Mouse (Mus musculus) frontal cortex, postnatal 14 days (tissue): ENCODE measurements around the gene Ywhab.

Experiments used
- DNase-seq, 2 experiments: peaks; one replicate each; pipeline ENCODE4 v3.0.0; 2022; ENCODE audit warnings: low spot score in 2 of 2

The Ywhab gene

DNA sequence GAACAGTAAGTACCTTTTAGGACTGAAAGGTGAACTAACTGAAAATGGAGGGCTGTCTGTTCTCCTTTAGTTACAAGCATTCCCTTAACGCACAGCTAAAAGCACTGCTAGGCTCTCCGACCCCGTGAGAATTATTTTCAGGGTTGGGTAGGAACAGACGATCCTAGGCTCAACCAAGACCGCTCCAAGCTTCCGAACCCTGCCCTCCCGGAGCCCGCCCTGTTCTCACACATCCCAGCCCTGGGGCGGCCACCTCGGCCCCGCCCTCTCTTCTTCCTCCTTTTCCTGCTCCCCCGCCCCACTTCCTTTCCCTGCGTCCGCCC, at the start of gene Ywhab:
TSS of gene Ywhab (plus strand) at position 307 of the 323 bp plus-strand sequence.
- DNase-seq, result no peak

DNA sequence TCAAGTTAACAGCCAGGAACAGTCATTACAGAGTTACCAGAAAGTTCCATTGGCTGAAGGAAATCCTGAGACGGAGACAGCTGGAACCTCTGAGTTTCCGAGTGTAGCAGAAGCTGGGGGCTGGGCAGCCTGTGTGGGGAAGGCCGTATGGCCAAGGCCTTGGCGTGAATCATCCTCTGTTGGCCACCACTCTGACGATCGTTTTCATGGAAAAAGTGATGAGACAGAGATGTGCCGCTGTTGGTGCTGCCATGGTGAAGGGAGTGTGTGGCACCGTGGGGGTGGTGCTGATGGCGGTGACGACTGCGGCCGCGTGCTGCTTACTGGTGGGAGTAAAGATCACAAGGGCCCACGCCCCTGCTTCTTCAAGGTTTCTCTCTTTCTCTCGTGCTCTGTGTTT, 48.5 kb upstream of the Ywhab start:
- no peak for DNase-seq

DNA sequence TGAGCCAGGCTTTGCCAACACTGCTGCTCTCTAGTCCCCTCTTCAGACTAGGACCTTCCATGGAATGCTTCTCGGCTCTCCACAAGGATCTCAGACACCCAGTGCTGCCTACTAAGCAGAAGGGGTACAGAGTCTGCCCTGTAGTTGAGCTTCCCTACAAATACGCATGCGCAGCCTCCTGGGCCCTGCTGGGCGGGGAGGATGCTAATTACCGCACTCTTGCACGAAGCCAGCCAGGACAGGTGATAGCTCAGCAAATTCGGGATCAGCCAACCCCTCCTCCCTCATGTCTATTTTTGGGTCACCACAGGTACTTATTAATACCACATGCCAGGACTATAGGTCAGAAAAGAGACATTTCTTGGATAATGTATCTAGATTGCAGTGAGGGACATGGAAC, 46.8 kb upstream of the Ywhab start:
- no peak for DNase-seq

DNA sequence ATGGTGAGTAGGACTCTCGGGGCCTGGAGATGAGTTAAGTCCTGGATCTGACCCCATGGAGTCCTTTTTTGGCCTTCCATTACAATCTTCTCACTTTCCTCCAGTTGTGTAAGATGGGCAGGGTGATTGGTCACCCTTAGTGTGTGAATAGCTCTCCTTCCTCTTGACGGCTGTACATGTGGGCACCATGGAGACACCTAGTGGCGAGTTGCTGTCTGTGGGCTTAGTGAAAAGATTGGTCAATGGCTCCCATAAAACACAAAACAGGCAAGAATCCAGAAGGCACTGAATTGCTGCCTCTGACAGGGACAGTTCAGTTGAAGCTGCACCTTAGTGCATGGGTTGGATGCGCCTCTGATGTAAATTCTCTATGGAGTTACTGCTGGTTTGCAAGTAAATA, 43.0 kb upstream of the Ywhab start:
- DNase-seq, result peak; percentile 29 to 49

DNA sequence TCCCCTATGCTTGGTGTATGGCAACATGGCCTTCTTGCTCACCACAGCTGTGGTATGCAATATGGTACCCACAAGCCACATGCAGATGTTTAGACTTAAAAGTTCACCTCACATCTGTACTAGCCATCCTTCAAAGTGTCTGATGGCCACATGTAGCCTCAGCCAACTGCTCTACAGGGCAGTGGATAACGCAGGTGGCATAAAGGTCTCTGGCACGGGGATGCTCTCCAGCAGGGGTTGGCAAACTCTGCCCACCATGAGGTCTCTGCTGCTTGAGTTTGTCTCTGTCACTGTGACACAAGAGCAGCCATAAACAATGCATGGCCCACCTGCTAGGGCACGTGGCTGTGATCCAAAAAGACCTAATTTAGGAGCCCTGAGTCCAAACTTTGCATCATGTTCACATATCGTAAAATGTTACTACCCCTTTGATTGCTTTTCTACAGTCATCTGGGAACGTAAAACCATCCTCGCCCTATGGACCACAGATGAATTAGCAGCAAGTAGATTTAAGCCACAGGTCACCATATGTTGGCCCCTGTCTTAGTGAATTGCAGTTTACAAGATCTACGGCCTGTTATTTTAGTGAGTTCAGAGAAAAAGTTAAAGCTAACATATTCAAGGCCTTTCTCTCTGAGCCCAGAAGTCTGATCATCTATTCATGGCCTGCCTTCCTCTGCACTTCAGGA, 41.0 kb upstream of the Ywhab start:
- DNase-seq, result no peak

DNA sequence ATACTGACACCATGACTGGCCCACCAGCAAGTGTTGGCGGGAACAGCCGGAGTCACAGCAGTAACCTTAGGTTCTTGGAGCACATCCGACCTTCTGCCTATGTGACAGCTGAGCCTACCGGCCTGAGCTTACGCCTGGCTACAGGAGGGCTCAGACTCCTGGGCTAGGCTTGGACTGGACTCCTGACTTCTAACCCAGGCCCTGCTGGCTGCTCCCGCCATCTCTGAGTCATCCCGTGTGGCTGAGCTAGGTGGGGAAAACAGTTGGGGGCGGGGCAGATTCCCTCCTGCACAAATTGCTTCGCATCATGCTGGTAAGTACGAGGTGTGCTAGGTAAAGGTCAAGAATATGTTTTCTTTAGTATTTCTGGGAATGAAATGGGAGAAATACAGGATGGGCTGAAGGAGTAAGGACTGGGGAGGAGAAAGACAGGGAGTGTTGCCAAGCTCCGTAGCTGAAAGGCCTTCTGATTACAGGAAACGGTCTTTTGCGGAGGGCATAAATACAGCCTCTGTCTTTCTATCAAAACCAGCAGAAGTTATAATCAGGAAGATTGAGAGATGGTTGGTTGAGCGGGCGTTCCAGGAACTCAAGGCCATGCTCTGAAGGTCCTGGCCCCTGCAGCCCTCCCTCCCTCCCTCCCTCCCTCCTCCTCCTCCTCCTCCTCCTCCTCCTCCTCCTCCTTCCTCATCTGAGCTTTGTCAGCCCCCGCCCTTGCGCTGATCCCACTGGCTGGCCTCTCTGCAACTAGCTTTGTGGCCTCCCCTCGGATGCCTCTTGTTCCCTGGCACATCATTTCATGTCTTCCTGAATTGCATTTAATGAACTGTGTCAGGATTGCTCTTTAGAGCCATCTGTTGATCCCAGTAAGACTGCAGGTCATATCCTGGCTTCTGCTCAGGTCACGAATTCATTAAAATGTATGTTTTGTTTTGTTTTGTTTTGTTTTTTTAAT, 29.9 kb upstream of the Ywhab start:
- no peak for DNase-seq

DNA sequence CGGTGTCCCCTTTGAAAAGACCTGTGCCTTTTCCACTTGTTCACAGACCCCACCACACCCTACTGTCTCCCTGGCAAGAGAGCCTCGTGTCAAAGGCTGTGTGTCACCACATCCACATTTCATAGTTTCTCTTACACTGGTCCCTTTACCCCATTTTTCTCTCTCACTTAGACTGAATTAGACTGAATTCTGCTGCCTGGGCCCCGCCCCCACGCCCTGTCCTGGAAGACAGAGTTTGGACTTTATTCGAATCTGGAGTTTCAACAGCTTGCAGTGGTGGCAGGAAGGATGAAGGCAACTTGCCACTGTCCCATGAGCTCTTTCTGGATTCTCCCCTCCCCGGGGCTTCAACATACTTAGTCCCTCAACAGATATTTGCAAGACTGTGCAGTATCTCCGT, 29.1 kb upstream of the Ywhab start:
- DNase-seq, result no peak

DNA sequence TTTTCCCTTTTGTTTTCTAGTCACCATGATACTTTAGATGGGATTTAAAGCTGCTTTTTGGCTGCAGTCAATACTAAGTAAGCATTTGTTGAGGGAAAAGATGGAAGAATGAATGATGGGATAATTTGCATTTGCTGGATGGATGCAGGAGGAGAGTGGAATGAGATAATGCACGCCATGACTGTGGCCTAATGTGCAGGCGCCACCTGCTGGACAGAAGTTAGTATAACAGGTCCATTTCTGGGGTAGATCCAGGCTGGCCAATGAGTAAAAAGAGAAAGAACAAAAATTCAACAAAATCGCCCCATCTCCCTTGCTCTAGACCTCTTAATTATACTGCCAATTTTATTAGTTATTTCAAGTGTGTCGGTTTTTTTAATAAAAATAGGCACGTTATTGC, 26.2 kb upstream of the Ywhab start:
- DNase-seq, result peak in 1 of 2 experiments; percentile 64

DNA sequence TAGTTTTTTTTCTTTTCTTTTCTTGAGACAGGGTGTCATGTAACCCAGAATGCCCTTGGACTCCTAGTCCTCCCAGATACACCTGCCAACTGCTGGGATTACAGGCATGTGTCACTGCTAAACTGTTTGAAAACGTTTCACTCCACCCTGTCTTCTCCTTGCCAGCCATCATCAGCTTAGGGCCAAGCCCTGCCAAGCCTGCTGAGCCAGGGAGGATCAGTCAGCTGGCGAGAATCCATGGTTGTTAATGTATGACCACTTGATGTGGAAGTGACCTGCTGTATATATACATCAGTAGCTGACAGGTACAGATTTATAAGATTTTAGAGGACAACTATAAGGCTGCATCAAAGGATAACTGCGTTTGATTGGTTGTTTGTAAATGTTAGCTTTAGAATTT, 24.4 kb upstream of the Ywhab start:
- DNase-seq, result no peak

DNA sequence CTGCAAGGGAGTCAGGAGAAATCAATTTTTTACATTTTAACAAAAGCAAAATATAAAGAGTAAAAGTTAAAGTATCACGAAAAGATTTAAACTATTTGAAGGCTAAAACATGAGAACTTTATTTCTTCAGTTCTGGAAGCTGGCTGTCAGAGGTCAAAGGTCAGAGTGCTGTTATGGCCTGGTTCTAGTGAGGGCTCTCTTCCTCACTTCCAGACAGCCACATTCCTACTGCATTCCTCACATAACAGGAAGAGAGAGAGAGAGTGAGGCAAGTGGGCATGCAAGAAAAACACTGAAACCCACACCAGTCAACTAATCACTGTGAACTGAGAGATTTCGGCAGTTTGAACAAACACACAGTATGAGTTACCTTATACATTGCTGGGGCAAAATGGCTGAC, 20.7 kb upstream of the Ywhab start:
- DNase-seq, result no peak

DNA sequence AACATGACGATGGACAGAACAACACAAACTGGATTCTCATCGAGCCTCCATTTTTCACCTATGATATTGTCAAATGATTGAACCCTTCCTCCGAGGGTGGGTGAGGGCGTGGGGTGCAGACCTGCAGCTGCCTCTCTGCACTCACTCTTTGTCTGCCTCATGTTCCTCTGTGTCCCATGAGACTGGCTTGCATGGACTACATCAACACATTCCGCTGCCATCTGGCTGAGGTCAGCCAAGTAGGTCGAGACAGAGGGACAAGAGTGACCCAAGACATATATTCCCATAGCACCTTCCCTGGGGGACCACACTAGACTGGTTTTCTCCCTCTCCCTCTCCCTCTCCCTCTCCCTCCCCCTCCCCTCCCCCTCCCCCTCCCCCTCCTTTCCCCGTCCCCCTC, 18.3 kb upstream of the Ywhab start:
- DNase-seq, result no peak

DNA sequence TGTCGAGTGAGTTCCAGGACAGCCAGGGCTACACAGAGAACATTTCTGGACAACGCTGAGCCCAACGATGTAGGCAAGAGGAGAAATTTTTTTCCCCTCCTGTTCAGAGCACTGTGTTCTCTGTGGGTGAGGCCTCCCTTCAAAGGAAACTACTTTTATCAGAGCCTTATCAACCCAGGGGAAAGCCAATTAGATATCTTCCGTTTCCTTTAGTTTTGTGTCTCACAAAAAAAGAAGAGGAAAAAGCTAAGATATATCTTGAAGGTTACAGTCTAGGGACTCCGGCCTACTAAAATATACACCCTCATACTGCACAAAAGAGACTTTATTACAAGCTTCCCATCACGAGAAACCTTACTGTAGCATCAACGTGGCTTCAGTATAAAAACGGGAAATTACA, 7.5 kb upstream of the Ywhab start:
- DNase-seq, result no peak

DNA sequence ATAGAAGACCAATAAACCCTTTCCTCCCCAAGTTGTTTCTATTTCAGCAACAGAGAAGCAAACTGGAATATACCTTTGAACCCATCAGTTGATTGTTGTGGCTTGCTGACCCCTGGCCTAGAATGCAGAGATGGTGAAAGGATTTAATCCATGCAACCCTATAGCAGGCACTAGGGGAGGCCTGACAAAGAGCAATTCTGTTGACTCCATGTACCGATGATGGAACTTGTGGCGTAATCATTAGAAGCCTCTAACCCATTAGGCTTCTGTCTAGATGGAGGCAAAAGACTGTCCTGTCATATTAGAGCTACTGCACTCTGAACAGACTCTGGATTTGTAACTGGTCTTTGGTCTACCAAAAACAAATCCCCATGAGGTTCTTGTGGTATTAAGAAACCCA, 1.9 kb upstream of the Ywhab start:
- DNase-seq, result no peak

DNA sequence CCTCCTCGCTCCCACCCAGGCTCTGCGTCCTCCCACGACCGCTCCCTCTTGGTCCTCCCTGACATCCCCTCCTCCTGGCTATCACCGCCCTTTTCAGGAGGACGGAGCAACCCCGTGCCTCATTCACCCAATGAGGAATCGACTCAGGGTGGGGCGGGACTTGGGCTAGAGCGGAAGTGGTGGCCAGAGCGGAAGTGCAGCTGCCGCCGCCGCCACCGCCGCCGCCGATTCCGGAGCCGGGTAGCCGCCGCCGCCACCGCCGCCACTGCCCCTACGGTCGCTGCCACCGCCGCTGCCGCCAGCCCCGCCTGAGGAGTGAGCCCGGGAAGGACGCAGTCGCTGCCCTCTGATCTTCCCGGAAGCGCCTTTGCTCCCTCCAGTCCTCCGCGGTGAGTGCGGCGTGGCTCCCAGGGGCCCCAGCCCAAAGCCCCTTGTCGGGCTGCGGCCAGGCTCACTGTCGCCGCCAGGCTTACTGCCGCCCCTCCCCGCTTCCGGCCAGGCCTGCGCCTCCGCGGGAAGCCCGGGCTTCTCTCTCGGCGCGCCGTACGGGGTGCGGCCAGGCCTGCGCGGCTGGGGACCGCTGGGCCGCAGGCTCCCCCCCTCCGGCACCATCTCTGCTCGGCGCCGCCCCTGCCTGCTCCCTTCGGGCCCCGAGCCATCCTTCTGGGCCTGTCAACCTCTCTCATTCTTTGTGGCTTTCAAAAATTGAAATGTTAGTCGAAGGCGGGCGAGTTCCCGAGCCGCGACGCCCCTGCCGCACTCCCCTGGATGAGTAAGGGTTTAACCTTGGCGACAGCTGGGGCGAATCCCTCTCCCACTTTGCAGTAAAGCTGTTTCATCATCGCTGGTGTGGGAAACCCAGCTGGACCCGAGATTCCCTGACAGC, 460 bp downstream of the Ywhab start:
- peak; percentile 90 to 93 for DNase-seq

DNA sequence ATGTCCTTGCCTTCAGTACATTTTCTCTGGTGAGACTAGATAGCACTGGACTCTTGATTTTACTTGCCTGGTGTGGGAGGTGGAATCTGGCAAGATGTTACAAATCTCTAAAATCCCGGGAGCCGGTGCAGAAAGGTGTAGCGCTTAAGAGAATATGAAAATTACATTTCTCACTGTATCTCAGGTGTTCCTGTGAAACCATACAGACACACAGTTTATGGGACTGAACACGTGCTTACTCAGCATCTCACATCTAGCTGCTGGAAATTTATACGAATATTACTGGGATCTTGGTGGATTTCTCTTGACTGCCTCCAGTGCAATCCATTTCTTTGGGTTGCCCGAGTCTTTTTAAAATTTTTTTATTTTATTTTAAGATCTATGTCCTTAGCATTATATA, 1.5 kb downstream of the Ywhab start:
- no peak for DNase-seq

DNA sequence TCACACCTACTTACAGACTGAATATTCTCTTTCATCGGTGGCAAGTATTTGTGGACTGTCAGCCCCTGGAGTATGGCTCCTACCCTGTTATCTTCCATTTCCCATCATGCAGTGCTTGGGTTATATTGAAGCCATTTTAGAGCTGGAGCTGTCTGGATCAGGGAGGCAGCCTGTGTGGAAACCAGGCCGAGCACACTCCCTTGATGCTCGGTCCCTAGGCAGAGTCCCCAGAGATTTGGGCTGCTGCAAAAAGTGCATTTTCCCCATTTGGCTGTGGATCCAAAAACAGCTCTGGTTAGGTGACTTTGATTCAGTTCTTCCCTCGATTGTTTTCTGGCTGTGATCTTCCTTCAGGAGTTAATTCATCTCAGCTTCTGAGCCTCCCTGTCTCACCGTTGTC, 2.1 kb downstream of the Ywhab start:
- no peak for DNase-seq

DNA sequence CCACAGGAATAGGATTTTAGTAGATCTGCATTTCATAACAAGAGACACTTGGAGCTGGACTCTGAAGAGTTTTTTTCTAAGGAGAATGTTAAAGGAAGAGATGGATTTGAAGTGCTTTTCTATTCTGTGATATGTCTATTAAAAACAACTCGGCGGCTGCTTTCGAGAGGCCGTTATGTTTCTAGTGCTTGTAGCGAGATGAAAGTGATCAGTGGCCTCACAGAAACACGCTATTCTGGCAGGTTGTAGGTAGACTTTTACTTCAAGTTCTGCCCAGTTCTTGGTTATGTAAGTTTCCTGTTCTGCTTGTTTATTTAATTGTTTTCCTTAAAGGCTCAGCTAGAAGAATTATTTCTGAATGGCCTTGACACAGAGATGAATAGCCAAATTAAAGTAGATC, 4.2 kb downstream of the Ywhab start:
- no peak for DNase-seq

DNA sequence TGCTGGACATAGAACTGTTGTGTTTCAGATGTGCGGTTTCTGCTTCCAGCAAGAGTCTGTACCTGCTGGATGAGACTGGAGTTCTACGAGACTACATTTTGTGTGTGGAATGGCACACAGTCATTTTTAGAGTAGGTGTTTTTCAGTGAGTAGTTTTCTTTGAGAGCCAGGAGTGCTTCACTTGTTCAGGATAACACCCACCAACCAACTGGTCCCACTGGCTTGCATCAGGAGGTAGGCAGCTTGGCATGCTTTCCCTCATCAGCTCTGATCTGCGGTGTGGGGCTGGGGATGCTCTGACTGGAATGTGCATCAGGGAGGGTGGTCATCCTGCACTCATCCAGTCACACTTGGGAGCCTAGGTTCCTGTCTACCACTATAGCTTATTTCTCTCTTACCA, 7.9 kb downstream of the Ywhab start:
- no peak for DNase-seq

DNA sequence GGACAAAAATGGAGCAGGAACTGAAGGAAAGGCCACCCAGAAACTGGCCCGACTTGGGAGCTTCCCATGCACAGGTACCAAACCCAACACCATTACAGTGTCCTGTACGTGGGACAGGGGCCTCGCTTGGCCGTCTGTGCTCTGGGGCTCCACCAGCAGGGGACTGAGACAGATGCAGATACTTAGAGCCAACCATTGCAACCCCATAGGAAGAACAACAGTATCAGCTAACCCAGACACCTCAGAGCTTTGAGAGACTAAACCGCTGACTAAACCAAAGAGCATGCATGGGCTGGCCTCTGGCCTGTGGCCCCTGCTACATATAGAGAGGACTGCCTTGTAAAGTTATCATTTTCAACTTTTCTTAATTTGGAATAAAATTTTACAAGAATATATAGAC, 9.7 kb downstream of the Ywhab start:
- DNase-seq, result no peak

DNA sequence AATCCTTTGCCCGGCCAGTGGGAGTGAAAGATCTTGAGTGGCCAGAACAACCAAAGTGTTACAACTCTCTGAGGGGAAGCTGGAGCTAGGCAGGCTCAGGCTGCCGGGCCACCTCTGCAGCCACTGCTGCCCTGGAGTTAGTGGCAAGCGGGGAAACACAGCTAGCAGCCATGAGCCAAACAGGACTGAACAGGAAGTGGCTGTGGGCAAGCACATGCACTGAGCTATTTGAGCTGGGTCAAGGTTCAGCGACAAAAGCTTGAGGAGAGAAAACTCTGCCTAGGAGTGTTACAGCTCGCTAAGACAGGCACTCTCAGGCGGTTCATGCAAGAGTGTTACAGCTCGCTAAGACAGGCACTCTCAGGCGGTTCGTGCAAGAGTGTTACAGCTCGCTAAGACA, 12.2 kb downstream of the Ywhab start:
- DNase-seq, result no peak

DNA sequence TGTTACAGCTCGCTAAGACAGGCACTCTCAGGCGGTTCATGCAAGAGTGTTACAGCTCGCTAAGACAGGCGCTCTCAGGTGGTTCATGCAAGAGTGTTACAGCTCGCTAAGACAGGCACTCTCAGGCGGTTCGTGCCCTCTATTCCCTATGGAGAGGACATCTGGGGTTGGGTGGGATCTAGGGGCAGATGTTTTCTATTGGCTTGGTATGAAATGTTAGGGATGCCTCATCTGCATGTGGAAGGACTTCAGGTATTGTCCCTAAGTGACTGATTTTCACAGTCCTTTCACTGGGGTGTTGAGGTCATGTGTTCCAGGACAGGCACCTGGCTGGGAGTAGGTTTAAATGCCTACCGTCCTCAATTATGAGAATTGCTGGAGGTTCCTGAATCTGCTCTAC, 12.8 kb downstream of the Ywhab start:
- no peak for DNase-seq

DNA sequence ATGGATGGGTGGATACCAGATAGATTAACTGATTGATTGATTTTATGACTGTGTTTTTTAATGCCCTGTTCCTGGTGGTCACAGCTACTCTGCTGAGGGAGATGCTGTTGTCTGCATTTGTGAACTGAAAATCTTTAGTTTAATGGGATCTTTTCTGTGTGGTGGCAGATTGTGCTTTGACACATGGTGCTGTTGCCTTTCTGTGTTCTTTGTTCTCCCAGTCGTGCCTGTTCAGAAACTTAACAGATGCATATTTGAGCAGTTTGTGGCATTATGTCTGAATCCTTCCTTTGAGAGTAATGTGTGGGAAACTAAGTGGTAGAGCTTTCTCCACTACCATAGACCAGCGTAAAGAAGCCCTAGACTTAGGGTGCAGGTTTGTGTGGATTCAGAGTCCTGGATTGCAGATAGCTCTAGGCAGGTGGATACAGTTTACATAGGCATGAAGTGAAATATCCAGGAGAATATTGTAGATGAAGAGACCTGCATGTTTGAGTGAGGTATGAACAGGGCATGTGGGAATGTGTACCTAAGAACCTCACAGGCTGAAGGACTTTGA, 13.3 kb downstream of the Ywhab start:
- no peak for DNase-seq
